Mouse (Mus musculus) cerebellum, adult 9-11 months (tissue): ENCODE data around the gene Skap1.
"Not testable (repeated sequence)": the region's sequence is repeated elsewhere in the genome, so short reads cannot be mapped to it uniquely, and the experiment has no call there.

Experiments
- DNase-seq: peaks from one replicate; pipeline ENCODE4 v3.0.0; 2022

Gene Skap1

DNA sequence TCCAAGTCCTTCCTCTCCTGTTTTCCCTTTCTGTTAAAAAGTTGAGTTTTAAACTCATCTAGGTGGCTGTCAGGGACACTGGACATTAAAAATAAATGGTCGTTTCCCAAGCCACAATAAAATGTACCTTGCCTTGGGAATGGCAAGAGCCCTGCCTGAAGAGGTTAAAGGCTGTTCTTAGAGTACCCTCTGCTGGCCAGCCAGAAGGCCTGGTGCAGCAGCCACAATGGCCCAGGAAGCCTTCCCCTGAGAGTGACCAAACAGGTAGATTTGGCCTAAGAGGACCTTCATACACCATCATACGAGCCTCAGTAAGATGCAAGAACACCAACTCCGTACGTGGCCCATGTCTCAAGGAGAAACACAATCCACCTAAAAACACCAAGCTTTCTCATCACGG, 246.9 kb downstream of the Skap1 start:
- no peak for DNase-seq

DNA sequence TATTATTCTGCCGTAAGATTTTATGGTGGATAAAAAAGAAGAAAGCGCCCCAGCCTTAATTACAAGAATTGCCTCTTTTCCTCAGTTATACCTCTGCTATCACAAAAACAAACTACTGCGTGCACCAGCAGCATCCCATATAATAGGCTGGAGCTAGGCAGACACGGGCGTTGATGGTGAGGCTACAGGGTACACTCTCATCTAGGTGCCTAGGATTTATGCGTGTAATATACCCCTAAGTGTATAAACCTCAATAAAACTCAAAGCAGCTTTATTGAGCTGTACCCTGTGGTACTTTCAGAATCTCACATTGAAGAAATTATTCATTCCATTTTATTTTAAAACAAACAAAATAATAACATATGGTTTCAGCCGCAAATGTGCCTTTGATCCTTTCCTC, 247.3 kb downstream of the Skap1 start:
- DNase-seq = no peak

GRCm38 (mm10) chr11:96713210-96714005, 249.0 kb downstream of the Skap1 start:
- DNase-seq = no peak

DNA sequence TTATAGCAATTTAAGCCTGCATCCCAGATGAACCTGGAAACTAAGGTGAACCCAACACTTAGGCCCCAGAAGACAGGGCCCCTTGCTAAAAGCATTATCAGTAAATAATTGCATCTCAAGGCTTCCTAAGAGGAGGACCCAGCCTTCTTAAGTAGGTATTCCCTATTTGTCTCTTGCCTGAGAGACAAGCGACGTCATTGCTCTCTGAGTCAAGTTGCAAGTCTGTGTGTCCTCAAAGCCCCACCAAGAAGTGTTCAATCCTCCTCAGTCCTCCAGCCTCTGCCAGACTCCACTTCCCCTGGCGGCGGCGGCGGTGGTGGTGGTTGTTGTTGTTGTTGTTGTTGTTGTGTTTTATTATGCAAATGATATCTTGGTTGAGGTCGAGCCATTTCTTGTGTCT, 249.6 kb downstream of the Skap1 start:
- no peak for DNase-seq

- not testable (repeated sequence) for DNase-seq
Measured at GRCm38 (mm10) chr11:96715168-96715567, 250.8 kb downstream of the Skap1 start.

DNA sequence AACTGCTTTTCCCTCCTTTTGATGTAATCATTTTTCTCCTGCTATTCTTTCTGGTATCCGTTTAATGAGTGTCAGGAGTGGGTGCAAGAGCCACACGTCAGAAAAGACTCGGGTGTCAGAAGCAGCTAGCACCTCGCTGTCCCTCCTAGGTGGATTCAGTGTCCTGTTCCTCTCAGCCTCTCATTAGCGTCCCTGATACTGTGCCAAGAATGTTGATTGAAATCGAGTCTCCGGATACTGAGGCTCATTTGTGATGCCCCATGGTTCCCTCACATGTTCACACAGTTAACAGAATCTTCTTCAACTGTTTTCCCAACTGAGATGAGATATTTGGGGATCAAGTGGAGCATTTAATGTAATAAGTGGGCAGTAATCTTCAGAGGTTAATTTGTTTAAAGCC, 254.2 kb downstream of the Skap1 start:
- no peak for DNase-seq

- DNase-seq = no peak
Measured at GRCm38 (mm10) chr11:96725833-96726232, 261.4 kb downstream of the Skap1 start.

- no peak for DNase-seq
Measured at GRCm38 (mm10) chr11:96728577-96728976, 264.2 kb downstream of the Skap1 start.

- no peak for DNase-seq
Measured at GRCm38 (mm10) chr11:96729462-96729861, 265.1 kb downstream of the Skap1 start.

DNA sequence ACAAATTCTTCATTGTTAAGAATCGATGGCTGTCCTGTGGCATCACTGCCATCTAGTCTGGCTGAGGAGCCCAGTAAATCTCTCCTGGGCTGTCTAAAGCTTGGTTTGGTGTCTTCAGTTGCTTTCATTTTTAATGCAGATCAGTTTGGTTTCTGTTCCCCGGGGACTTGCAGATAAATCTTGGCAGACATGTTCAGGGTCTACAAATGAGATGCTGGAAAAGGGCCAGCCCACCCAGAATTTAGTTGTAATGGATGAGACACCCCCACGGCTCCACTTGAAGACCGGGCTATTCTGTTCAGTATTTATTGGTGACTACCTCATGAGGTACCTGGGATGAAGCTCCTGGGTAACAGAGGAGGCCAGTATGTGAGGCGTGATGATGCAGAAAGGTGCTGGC, 265.9 kb downstream of the Skap1 start:
- no peak for DNase-seq

GRCm38 (mm10) chr11:96732657-96733056, 268.3 kb downstream of the Skap1 start:
- DNase-seq = no peak

GRCm38 (mm10) chr11:96735908-96736307, 271.5 kb downstream of the Skap1 start:
- DNase-seq = peak; percentile 84

- DNase-seq = peak; percentile 74
Measured at GRCm38 (mm10) chr11:96736361-96736760, 272.0 kb downstream of the Skap1 start.

- DNase-seq = no peak
Measured at GRCm38 (mm10) chr11:96737673-96738471, 273.5 kb downstream of the Skap1 start.

DNA sequence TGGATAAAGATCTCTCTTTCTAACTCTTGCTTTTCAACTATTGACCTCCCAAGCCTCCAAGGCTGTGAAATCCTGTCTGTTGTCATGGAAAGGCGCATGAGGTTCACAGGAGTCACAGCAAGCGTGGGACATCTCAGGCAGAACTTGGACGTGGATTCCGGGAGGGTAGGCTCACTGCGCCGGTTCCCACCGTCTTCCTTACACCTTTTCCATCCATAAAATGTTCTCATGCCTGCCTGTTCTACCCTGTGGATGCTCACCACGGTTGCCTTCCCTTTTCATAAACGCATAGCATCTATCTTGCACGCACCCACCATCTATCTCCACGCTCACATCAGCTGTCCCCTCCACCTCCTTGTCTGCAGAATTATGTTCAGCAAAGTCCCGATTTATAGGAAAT, 276.4 kb downstream of the Skap1 start:
- DNase-seq = no peak

GRCm38 (mm10) chr11:96741995-96742394, 277.6 kb downstream of the Skap1 start:
- no peak for DNase-seq

- no peak for DNase-seq
Measured at GRCm38 (mm10) chr11:96743000-96743399, 278.6 kb downstream of the Skap1 start.

- no peak for DNase-seq
Measured at GRCm38 (mm10) chr11:96743891-96744290, 279.5 kb downstream of the Skap1 start.

DNA sequence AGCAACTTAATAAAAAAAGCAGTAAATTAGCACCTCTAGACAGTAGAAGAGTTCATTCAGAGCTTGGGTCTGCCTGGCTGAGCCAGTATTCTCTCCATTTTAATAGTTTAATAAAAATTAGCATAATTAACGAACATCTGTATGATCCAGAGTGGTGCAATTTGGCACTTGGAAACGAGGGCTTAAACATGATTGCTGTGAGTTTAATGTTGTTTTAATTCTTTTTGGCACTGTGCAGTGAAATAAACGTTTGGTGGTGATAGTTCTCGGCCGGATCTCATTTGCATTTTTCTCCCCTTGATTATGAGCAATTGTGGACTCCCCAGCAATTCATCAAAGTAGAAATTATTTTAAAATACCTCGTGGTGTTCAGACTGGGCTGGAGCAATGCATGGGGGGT, 282.3 kb downstream of the Skap1 start:
- no peak for DNase-seq

- DNase-seq = no peak
Measured at GRCm38 (mm10) chr11:96747555-96747954, 283.2 kb downstream of the Skap1 start.

GRCm38 (mm10) chr11:96755298-96755697, 290.9 kb downstream of the Skap1 start:
- DNase-seq = no peak

DNA sequence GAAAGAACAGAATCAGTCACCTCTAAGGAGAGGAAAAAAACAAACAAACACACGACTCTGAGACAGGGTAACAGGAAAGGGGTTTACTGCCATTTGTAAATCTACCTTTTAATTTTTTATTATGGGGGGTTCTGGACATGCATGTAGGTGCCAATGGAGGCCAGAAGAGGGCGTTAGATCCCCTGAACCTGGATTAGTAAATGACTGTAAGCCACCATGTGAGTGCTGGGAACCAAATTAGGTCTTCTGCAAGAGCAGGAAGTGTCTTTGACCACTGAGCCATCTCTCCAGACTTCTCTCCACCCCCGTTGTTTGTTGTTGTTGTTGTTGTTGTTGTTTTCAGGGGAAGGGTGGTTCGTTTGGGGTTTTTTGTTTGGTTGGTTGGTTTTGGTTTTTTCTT, 293.0 kb downstream of the Skap1 start:
- no peak for DNase-seq

DNA sequence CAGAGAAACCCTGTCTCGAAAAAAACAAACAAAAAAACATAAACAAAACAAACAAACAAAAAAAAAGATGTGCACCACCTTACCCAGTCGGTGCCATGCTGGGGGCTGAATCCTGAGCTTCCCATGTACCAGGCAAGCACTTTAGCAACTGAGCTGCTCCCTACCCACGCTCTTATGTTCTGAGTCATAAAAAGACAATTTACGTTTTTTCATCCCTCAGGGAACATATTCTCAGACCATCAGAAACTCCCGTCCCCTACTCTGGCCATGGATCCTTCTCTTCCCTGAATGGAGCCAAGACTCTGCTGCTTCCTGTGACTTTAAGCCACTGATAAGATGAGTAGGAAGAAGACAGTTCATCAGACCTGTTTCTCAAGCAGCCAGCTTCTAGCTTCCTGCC, 294.0 kb downstream of the Skap1 start:
- no peak for DNase-seq

DNA sequence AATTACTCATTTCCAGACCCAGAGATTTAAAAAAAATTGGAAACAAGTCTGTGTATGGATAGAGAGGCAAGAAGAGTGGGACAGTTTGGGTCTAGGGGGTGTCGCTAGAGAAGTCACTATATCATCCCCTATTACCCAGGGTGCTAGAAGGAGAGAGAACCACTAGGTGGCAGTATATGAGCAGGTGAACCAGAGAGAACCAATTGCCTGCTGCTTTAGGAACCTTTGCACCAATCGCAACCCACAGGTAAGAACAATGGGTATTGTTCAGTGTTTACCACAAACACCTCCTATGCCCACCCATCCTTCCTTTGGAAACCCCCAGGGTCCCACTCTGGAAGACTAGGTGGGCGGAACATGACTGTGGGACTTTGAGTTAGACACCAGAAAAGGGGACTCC, 295.6 kb downstream of the Skap1 start:
- DNase-seq = peak; percentile 71
